Mouse (Mus musculus): ENCODE measurements around the gene Ddx5.

DNA sequence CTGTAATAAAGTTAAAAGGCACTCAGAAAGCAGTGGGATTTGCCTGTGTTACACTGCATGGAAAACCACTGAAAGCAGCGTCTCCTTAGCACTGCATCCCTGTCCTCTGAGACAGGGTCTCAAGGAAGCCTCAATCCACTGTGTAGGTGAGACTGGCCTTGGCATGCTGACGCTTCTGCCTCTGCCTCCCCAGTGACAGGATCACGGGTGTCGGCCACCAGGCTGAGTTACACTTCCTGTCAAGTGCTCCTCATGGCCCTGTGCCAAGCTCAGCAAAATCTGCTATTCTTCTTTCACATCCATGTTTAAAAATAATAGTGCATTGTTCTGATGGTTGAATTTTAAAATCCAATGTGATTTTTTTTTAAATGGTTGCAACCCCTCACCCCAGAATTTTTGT lies 32.0 kb upstream of the Ddx5 start:
- TF ChIP-seq POLR2A (IDR thresholded peaks at IDR 0.05; ENCODE audit: insufficient read depth, low read depth, low read length) (0 out of 2 replicates have a peak, but pooled peaks have one; percentile 26), CTCF (IDR thresholded peaks at IDR 0.05) (no peak)
